Mouse (Mus musculus): ENCODE data around the gene Gucy2g. TPM values are rescaled to one million over a fixed set of nuclear protein-coding genes. Genes with fewer than 3 reads are reported as not detected.

The Gucy2g gene
- polyA plus RNA-seq, 1 experiment from 2014 or later, result 0.04 TPM

GRCm38 (mm10) chr19:55253239-55253569 lies 12.2 kb upstream of the Gucy2g start:
- ATAC-seq, result peak; percentile 0; the same call in 1 of the 2 replicates
- peak overlapping the region; percentile 78 for H3K4me3 ChIP-seq (ENCODE audit: low read length)
- H3K9me3 ChIP-seq (ENCODE audit: control insufficient read depth, low read length), result no peaks in the 10 kb centered on the region
- peak overlapping the region; percentile 85 for H3K4me2 ChIP-seq (ENCODE audit: low read depth, low read length)
- no peaks in the 10 kb centered on the region for H3K36me3 ChIP-seq (ENCODE audit: control insufficient read depth, insufficient read depth, low read length)
- no peaks in the 10 kb centered on the region for H3K27me3 ChIP-seq (replicated peaks; ENCODE audit: control insufficient read depth, insufficient read depth, low read length)
- no peaks in the 10 kb centered on the region; the same call in 1 of the 2 replicates for H3K4me1 ChIP-seq (ENCODE audit: control insufficient read depth, insufficient read depth, low read length)
- 2% methylated on average over 9 of the region's 9 CpGs for WGBS
- H3K9ac ChIP-seq (ENCODE audit: low read depth, low read length), result peak overlapping the region; percentile 92
- H3K27ac ChIP-seq (ENCODE audit: low read length), result peak overlapping the region; percentile 97

GRCm38 (mm10) chr19:55251383-55252124 lies 10.5 kb upstream of the Gucy2g start, which contains the start of gene Acsl5:
Gene Acsl5, plus strand, starts transcription at chr19:55251938.
- Histone ChIP-seq H3K4me2 (ENCODE audit: low read depth, low read length) (peak within 1 kb of the TSS; percentile 85), H3K27ac (ENCODE audit: low read length) (peak within 1 kb of the TSS; percentile 75), H3K4me3 (ENCODE audit: low read length) (peak within 1 kb of the TSS; percentile 30), H3K27me3 (replicated peaks; ENCODE audit: control insufficient read depth, insufficient read depth, low read length) (no peaks in the 10 kb centered on the region), H3K9ac (ENCODE audit: low read depth, low read length) (no peak within 1 kb of the TSS; the same call in 1 of the 2 replicates), H3K4me1 (ENCODE audit: control insufficient read depth, insufficient read depth, low read length) (no peaks in the 10 kb centered on the region; the same call in 1 of the 2 replicates), H3K9me3 (ENCODE audit: control insufficient read depth, low read length) (no peaks in the 10 kb centered on the region), H3K36me3 (ENCODE audit: control insufficient read depth, insufficient read depth, low read length) (no peaks in the 10 kb centered on the region)
- ATAC-seq, result no peak
- 84% methylated on average over 9 of the region's 9 CpGs for WGBS

GRCm38 (mm10) chr19:55250451-55250850 lies 9.4 kb upstream of the Gucy2g start:
- WGBS, result 74% methylated on average over 5 of the region's 5 CpGs
- ATAC-seq, result no peak

GRCm38 (mm10) chr19:55247991-55248520 lies 7.0 kb upstream of the Gucy2g start:
- no peaks in the 10 kb centered on the region for H3K27me3 ChIP-seq (replicated peaks; ENCODE audit: control insufficient read depth, insufficient read depth, low read length)
- 49% methylated on average over 9 of the region's 9 CpGs for WGBS
- 0 out of 2 replicates have a peak overlapping the region, but pooled peaks have one; percentile 18 for H3K4me2 ChIP-seq (ENCODE audit: low read depth, low read length)
- no peaks in the 10 kb centered on the region for H3K36me3 ChIP-seq (ENCODE audit: control insufficient read depth, insufficient read depth, low read length)
- H3K9ac ChIP-seq (ENCODE audit: low read depth, low read length), result 0 out of 2 replicates have a peak overlapping the region, but pooled peaks have one; percentile 13
- peak; percentile 85 for ATAC-seq
- no peak overlapping the region for H3K4me3 ChIP-seq (ENCODE audit: low read length)
- no peaks in the 10 kb centered on the region for H3K9me3 ChIP-seq (ENCODE audit: control insufficient read depth, low read length)
- peak overlapping the region; percentile 53 for H3K27ac ChIP-seq (ENCODE audit: low read length)
- H3K4me1 ChIP-seq (ENCODE audit: control insufficient read depth, insufficient read depth, low read length), result peaks cover 8% of the 10 kb centered on the region

More at GRCm38 (mm10) chr19:55250451-55250850, 9.4 kb upstream of the Gucy2g start:
- H3K9me3 ChIP-seq (ENCODE audit: control insufficient read depth, low read length), result no peaks in the 10 kb centered on the region
- H3K27ac ChIP-seq (ENCODE audit: low read length), result no peak overlapping the region
- no peaks in the 10 kb centered on the region for H3K36me3 ChIP-seq (ENCODE audit: control insufficient read depth, insufficient read depth, low read length)
- no peaks in the 10 kb centered on the region for H3K27me3 ChIP-seq (replicated peaks; ENCODE audit: control insufficient read depth, insufficient read depth, low read length)
- peaks cover under 1% of the 10 kb centered on the region; the same call in 1 of the 2 replicates for H3K4me1 ChIP-seq (ENCODE audit: control insufficient read depth, insufficient read depth, low read length)
- H3K4me2 ChIP-seq (ENCODE audit: low read depth, low read length), result no peak overlapping the region
- H3K9ac ChIP-seq (ENCODE audit: low read depth, low read length), result no peak overlapping the region
- no peak overlapping the region for H3K4me3 ChIP-seq (ENCODE audit: low read length)

GRCm38 (mm10) chr19:55247563-55247962 lies 6.5 kb upstream of the Gucy2g start:
- no peaks in the 10 kb centered on the region for H3K36me3 ChIP-seq (ENCODE audit: control insufficient read depth, insufficient read depth, low read length)
- H3K27me3 ChIP-seq (replicated peaks; ENCODE audit: control insufficient read depth, insufficient read depth, low read length), result no peaks in the 10 kb centered on the region
- no peak overlapping the region for H3K9ac ChIP-seq (ENCODE audit: low read depth, low read length)
- peaks cover 8% of the 10 kb centered on the region for H3K4me1 ChIP-seq (ENCODE audit: control insufficient read depth, insufficient read depth, low read length)
- no peak overlapping the region for H3K4me3 ChIP-seq (ENCODE audit: low read length)
- no peaks in the 10 kb centered on the region for H3K9me3 ChIP-seq (ENCODE audit: control insufficient read depth, low read length)
- no peak overlapping the region for H3K4me2 ChIP-seq (ENCODE audit: low read depth, low read length)
- WGBS, result 73% methylated on average over 5 of the region's 5 CpGs
- peak; percentile 61 for ATAC-seq
- H3K27ac ChIP-seq (ENCODE audit: low read length), result peak overlapping the region; percentile 75

- H3K4me2 ChIP-seq (ENCODE audit: low read depth, low read length), result no peak overlapping the region
- no peaks in the 10 kb centered on the region for H3K27me3 ChIP-seq (replicated peaks; ENCODE audit: control insufficient read depth, insufficient read depth, low read length)
- H3K27ac ChIP-seq (ENCODE audit: low read length), result peak overlapping the region; percentile 44
Observed at GRCm38 (mm10) chr19:55244791-55245231, 3.8 kb upstream of the Gucy2g start.

GRCm38 (mm10) chr19:55239766-55240426 lies 1.1 kb downstream of the Gucy2g start:
- Histone ChIP-seq H3K36me3 (ENCODE audit: control insufficient read depth, insufficient read depth, low read length) (no peaks in the 10 kb centered on the region), H3K27ac (ENCODE audit: low read length) (no peak overlapping the region), H3K9ac (ENCODE audit: low read depth, low read length) (no peak overlapping the region), H3K4me2 (ENCODE audit: low read depth, low read length) (no peak overlapping the region), H3K27me3 (replicated peaks; ENCODE audit: control insufficient read depth, insufficient read depth, low read length) (no peaks in the 10 kb centered on the region), H3K4me3 (ENCODE audit: low read length) (no peak overlapping the region), H3K9me3 (ENCODE audit: control insufficient read depth, low read length) (no peaks in the 10 kb centered on the region), H3K4me1 (ENCODE audit: control insufficient read depth, insufficient read depth, low read length) (peaks cover 3% of the 10 kb centered on the region; the same call in 1 of the 2 replicates)
- 65% methylated on average over 6 of the region's 6 CpGs for WGBS
- no peak for ATAC-seq

More at GRCm38 (mm10) chr19:55244791-55245231, 3.8 kb upstream of the Gucy2g start:
- WGBS, result 25% methylated on average over 7 of the region's 7 CpGs
- Histone ChIP-seq H3K4me1 (ENCODE audit: control insufficient read depth, insufficient read depth, low read length) (peaks cover 8% of the 10 kb centered on the region), H3K9ac (ENCODE audit: low read depth, low read length) (0 out of 2 replicates have a peak overlapping the region, but pooled peaks have one; percentile 27), H3K4me3 (ENCODE audit: low read length) (no peak overlapping the region), H3K9me3 (ENCODE audit: control insufficient read depth, low read length) (no peaks in the 10 kb centered on the region), H3K36me3 (ENCODE audit: control insufficient read depth, insufficient read depth, low read length) (no peaks in the 10 kb centered on the region)
- ATAC-seq, result peak; percentile 72

GRCm38 (mm10) chr19:55236564-55236963 lies 4.5 kb downstream of the Gucy2g start:
- Histone ChIP-seq H3K27me3 (replicated peaks; ENCODE audit: control insufficient read depth, insufficient read depth, low read length) (no peaks in the 10 kb centered on the region), H3K4me3 (ENCODE audit: low read length) (no peak overlapping the region), H3K36me3 (ENCODE audit: control insufficient read depth, insufficient read depth, low read length) (no peaks in the 10 kb centered on the region), H3K9me3 (ENCODE audit: control insufficient read depth, low read length) (no peaks in the 10 kb centered on the region), H3K9ac (ENCODE audit: low read depth, low read length) (no peak overlapping the region), H3K4me1 (ENCODE audit: control insufficient read depth, insufficient read depth, low read length) (no peaks in the 10 kb centered on the region), H3K27ac (ENCODE audit: low read length) (no peak overlapping the region), H3K4me2 (ENCODE audit: low read depth, low read length) (no peak overlapping the region)
- no peak for ATAC-seq
- 81% methylated on average over 5 of the region's 5 CpGs for WGBS

- Histone ChIP-seq H3K4me3 (ENCODE audit: low read length) (no peak overlapping the region), H3K27me3 (replicated peaks; ENCODE audit: control insufficient read depth, insufficient read depth, low read length) (no peaks in the 10 kb centered on the region), H3K4me2 (ENCODE audit: low read depth, low read length) (no peak overlapping the region), H3K36me3 (ENCODE audit: control insufficient read depth, insufficient read depth, low read length) (no peaks in the 10 kb centered on the region), H3K4me1 (ENCODE audit: control insufficient read depth, insufficient read depth, low read length) (no peaks in the 10 kb centered on the region), H3K9ac (ENCODE audit: low read depth, low read length) (no peak overlapping the region), H3K9me3 (ENCODE audit: control insufficient read depth, low read length) (no peaks in the 10 kb centered on the region), H3K27ac (ENCODE audit: low read length) (no peak overlapping the region)
- ATAC-seq, result no peak
- 35% methylated on average over 2 of the region's 2 CpGs for WGBS
Observed at GRCm38 (mm10) chr19:55236026-55236425, 5.0 kb downstream of the Gucy2g start.
